Mouse (Mus musculus) MEL (cell line): ENCODE results near the gene Ckap5. TPM values are rescaled to one million over a fixed set of nuclear protein-coding genes. Genes with fewer than 3 reads are reported as not detected.
"Not testable (repeated sequence)": the region's sequence is repeated elsewhere in the genome, so short reads cannot be mapped to it uniquely, and the experiment has no call there.

Experiments
- DNase-seq: peaks from one replicate; pipeline ENCODE4 v3.0.0; 2011; ENCODE audit warnings: low read depth, low spot score
- H3K27ac ChIP-seq: 2 replicates; pipeline ENCODE4 v1.5.1; 2012; ENCODE audit warnings: low read depth, mild to moderate bottlenecking, control low read depth, low read length, moderate library complexity; ENCODE audit not compliant: control insufficient read depth
- H3K27me3 ChIP-seq, 2 experiments: fragments of 150-350 bp in 1 of 2; sonication (generic) in 1 of 2; 2 replicates each; pipeline ENCODE4 v1.6.1; 2012; ENCODE audit warnings: low read length in 2 of 2, mild to moderate bottlenecking in 2 of 2, improper control_type of control experiment in 1 of 2, moderate library complexity in 1 of 2; ENCODE audit not compliant: insufficient read depth in 2 of 2, control insufficient read depth in 1 of 2
- H3K36me3 ChIP-seq, 2 experiments: 2 replicates each; pipeline ENCODE4 v1.6.1; 2012 to 2014; ENCODE audit warnings: low read length in 2 of 2, improper control_type of control experiment in 1 of 2, inconsistent platforms in 1 of 2, mild to moderate bottlenecking in 1 of 2; ENCODE audit not compliant: insufficient read depth in 2 of 2, control insufficient read depth in 1 of 2
- H3K4me1 ChIP-seq, 2 experiments: fragments of 150-350 bp in 1 of 2; sonication (generic) in 1 of 2; 2 replicates each; pipeline ENCODE4 v1.6.1; 2012; ENCODE audit warnings: low read length in 2 of 2, improper control_type of control experiment in 1 of 2, mild to moderate bottlenecking in 1 of 2; ENCODE audit not compliant: insufficient read depth in 2 of 2, control insufficient read depth in 1 of 2
- H3K4me3 ChIP-seq, 2 experiments: fragments of 150-350 bp in 1 of 2; sonication (generic) in 1 of 2; 2 replicates each; pipeline ENCODE4 v1.5.1; 2012; ENCODE audit warnings: low read depth in 2 of 2, low read length in 2 of 2, mild to moderate bottlenecking in 2 of 2, moderate library complexity in 2 of 2, control low read depth in 1 of 2, improper control_type of control experiment in 1 of 2; ENCODE audit not compliant: control insufficient read depth in 1 of 2, insufficient read depth in 1 of 2
- H3K79me2 ChIP-seq: 2 replicates; pipeline ENCODE4 v1.6.1; 2012; ENCODE audit warnings: mild to moderate bottlenecking, low read length, moderate library complexity; ENCODE audit not compliant: control insufficient read depth, poor library complexity, insufficient read depth
- H3K9ac ChIP-seq: 2 replicates; pipeline ENCODE4 v1.6.1; 2012; ENCODE audit warnings: low read depth, mild to moderate bottlenecking, control low read depth, low read length, moderate library complexity; ENCODE audit not compliant: control insufficient read depth, poor library complexity, severe bottlenecking
- H3K9me3 ChIP-seq: fragments of 150-350 bp; sonication (generic); replicated peaks from 2 replicates; pipeline ENCODE4 v1.6.1; 2012; ENCODE audit warnings: mild to moderate bottlenecking, low read length, improper control_type of control experiment, moderate library complexity; ENCODE audit not compliant: insufficient read depth
- CTCF ChIP-seq, 3 experiments: IDR thresholded peaks in 2 of 3; conservative IDR thresholded peaks in 1 of 3; 2 replicates each; pipeline ENCODE4 v1.5.1; 2011 to 2012; ENCODE audit warnings: low read length in 3 of 3, low read depth in 2 of 3, mild to moderate bottlenecking in 2 of 3, improper control_type of control experiment in 1 of 3, inconsistent platforms in 1 of 3, mixed read lengths in 1 of 3, moderate library complexity in 1 of 3; ENCODE audit not compliant: control insufficient read depth in 1 of 3, insufficient read depth in 1 of 3, poor library complexity in 1 of 3, severe bottlenecking in 1 of 3
- ELF1 ChIP-seq: IDR thresholded peaks from 2 replicates; pipeline ENCODE4 v1.6.1; 2014; ENCODE audit warnings: low read depth, mild to moderate bottlenecking, inconsistent platforms, low read length, improper control_type of control experiment, moderate library complexity
- GATA1 ChIP-seq: IDR thresholded peaks from 2 replicates; pipeline ENCODE4 v1.6.1; 2011; ENCODE audit warnings: low read depth, low read length, improper control_type of control experiment
- JUND ChIP-seq: IDR thresholded peaks from 2 replicates; pipeline ENCODE4 v1.6.1; 2011; ENCODE audit warnings: low read depth, mild to moderate bottlenecking, improper control_type of control experiment, low read length
- KAT2A ChIP-seq: conservative IDR thresholded peaks from 2 replicates; pipeline ENCODE4 v1.6.1; 2012; ENCODE audit warnings: low read depth, low read length, improper control_type of control experiment, inconsistent platforms
- MAFK ChIP-seq: IDR thresholded peaks from 2 replicates; pipeline ENCODE4 v1.6.1; 2011; ENCODE audit warnings: low read depth, mild to moderate bottlenecking, low read length, improper control_type of control experiment, borderline replicate concordance
- MAX ChIP-seq: IDR thresholded peaks from 2 replicates; pipeline ENCODE4 v1.6.1; 2011; ENCODE audit warnings: low read length, improper control_type of control experiment
- MEF2A ChIP-seq: IDR thresholded peaks from 2 replicates; pipeline ENCODE4 v1.6.1; 2014; ENCODE audit warnings: low read depth, mild to moderate bottlenecking, inconsistent platforms, low read length, improper control_type of control experiment; ENCODE audit not compliant: poor library complexity, insufficient replicate concordance, severe bottlenecking; ENCODE audit errors: extremely low read depth
- MXI1 ChIP-seq: IDR thresholded peaks from 2 replicates; pipeline ENCODE4 v1.6.1; 2011; ENCODE audit warnings: mild to moderate bottlenecking, low read depth, low read length, improper control_type of control experiment
- POLR2AphosphoS2 ChIP-seq: IDR thresholded peaks from 2 replicates; pipeline ENCODE4 v1.6.1; 2011; ENCODE audit warnings: low read length, improper control_type of control experiment
- POLR2AphosphoS5 ChIP-seq: IDR thresholded peaks from 2 replicates; pipeline ENCODE4 v1.6.1; 2012; ENCODE audit warnings: low read depth, borderline replicate concordance, mild to moderate bottlenecking, inconsistent platforms, low read length, moderate library complexity, mixed read lengths
- RAD21 ChIP-seq: IDR thresholded peaks from 2 replicates; pipeline ENCODE4 v1.6.1; 2011; ENCODE audit warnings: mild to moderate bottlenecking, low read depth, low read length, improper control_type of control experiment
- SIN3A ChIP-seq: IDR thresholded peaks from 2 replicates; pipeline ENCODE4 v1.6.1; 2012; ENCODE audit warnings: low read length, improper control_type of control experiment, inconsistent platforms
- SMC3 ChIP-seq: IDR thresholded peaks from 2 replicates; pipeline ENCODE4 v1.6.1; 2011; ENCODE audit warnings: low read depth, low read length, improper control_type of control experiment
- TAL1 ChIP-seq: IDR thresholded peaks from 2 replicates; pipeline ENCODE4 v1.6.1; 2012; ENCODE audit warnings: mild to moderate bottlenecking, inconsistent platforms, low read length, moderate library complexity, mixed read lengths
- UBTF ChIP-seq: IDR thresholded peaks from 2 replicates; pipeline ENCODE4 v1.6.1; 2012; ENCODE audit warnings: low read depth, mild to moderate bottlenecking, inconsistent platforms, low read length, improper control_type of control experiment, moderate library complexity, borderline replicate concordance; ENCODE audit not compliant: insufficient read depth
- USF1 ChIP-seq: IDR thresholded peaks from 2 replicates; pipeline ENCODE4 v1.6.1; 2014; ENCODE audit warnings: low read depth, mild to moderate bottlenecking, inconsistent platforms, low read length, improper control_type of control experiment, moderate library complexity
- ZC3H11A ChIP-seq: IDR thresholded peaks from 2 replicates; pipeline ENCODE4 v1.6.1; 2012; ENCODE audit warnings: low read depth, mild to moderate bottlenecking, inconsistent platforms, low read length, improper control_type of control experiment
- polyA plus RNA-seq, 2 experiments: library from polyadenylated mRNA; stranded (reverse) in 1 of 2; unstranded in 1 of 2; fragments of >175 nt in 1 of 2; fragments of >200 nt in 1 of 2; gene quantifications; 2 replicates each; pipeline versions ENCODE4 v1.2.1 to v1.2.4; 2012; ENCODE audit warnings: low replicate concordance in 2 of 2, low read depth in 1 of 2; ENCODE audit not compliant: insufficient read length in 2 of 2, insufficient read depth in 1 of 2, missing spikeins in 1 of 2
- total RNA-seq: library from RNA; depleted of rRNA; stranded (reverse); fragments of 300-350 nt; gene quantifications from 2 replicates; pipeline ENCODE4 v1.2.3, GENCODE M21; 2012

The Ckap5 gene
- total and polyA plus RNA-seq, 3 experiments: 44.0 to 57.1 (median 45.3) TPM

DNA sequence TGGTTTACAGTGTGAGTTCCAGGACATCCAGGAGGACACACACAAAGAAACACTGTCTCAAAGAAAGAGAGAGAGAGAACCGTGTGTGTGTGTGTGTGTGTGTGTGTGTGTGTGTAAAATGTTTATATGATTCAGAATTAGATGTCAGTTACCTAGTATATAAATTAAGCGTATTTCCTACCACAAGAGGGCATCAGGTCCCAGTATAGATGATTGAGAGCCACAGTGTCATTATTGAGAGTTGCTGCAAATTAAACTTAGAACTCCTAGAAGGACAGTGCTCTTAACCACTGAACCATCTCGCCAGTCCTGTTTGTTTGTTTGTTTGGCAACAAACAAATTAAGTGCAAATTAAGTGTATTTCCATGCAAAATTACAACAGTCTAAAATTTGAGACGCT is 75.8 kb downstream of the Ckap5 start:
- peaks cover 0 to 32% of the 10 kb centered on the region in 2 experiments; a peak in 2 of 4 replicates for H3K36me3 ChIP-seq
- H3K4me1 ChIP-seq: no peaks in the 10 kb centered on the region
- no peaks in the 10 kb centered on the region for H3K9me3 ChIP-seq
- DNase-seq: peak; percentile 49
- TF ChIP-seq SMC3: peak; percentile 61
- TF ChIP-seq UBTF: no peak
- no peak for TF ChIP-seq MAX
- peak; percentile 31 for TF ChIP-seq ZC3H11A
- TF ChIP-seq RAD21: peak; percentile 48
- peak in 2 of 3 experiments; percentile 18 to 56; a peak in 3 of 6 replicates for TF ChIP-seq CTCF (IDR thresholded peaks at IDR 0.05 in 2 of 3, conservative IDR thresholded peaks at IDR 0.05 in 1 of 3; ENCODE audit: control insufficient read depth in 1 of 3, insufficient read depth in 1 of 3, low read depth in 2 of 3, low read length in 3 of 3, poor library complexity in 1 of 3, severe bottlenecking in 1 of 3)
- TF ChIP-seq, all 39 proteins: peak for 4
- no peak overlapping the region for H3K4me3 ChIP-seq
- H3K79me2 ChIP-seq: no peaks in the 10 kb centered on the region
- H3K27me3 ChIP-seq: no peaks in the 10 kb centered on the region
- H3K9ac ChIP-seq: no peak overlapping the region
- H3K27ac ChIP-seq: no peak overlapping the region

DNA sequence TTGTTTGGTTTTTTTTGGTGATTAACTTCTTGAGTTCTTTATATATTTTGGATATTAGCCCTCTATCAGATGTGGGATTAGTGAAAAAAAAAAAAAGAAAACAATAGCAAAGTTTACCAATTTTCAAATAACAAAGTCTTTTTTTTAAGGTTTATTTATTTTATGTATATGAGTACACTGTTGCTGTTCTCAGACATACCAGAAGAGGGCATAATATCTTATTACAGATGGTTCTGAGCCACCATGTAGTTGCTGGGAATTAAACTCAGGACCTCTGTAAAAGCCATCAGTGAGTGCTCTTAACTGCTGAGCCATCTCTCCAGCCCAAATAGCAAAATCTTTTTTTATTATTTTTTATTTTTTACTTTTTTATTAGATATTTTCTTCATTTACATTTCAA is 82.8 kb downstream of the Ckap5 start:
- H3K4me1 ChIP-seq: not testable (repeated sequence)

GRCm38 (mm10) chr2:91622356-91622755 is 95.8 kb downstream of the Ckap5 start:
- Histone ChIP-seq H3K4me3 (no peak overlapping the region), H3K36me3 (peaks cover 0 to 12% of the 10 kb centered on the region in 2 experiments; a peak in 2 of 4 replicates)

More for the DNA sequence above, 82.8 kb downstream of the Ckap5 start:
- H3K27ac ChIP-seq, H3K9me3 ChIP-seq, H3K27me3 ChIP-seq, H3K79me2 ChIP-seq, H3K4me3 ChIP-seq, H3K9ac ChIP-seq: not testable (repeated sequence)
- H3K36me3 ChIP-seq: peaks cover 0 to 34% of the 10 kb centered on the region in 2 experiments; a peak in 2 of 4 replicates
- DNase-seq: peak; percentile 34
- TF ChIP-seq SMC3 (peak; percentile 19; the same call in 1 of the 2 replicates), CTCF (IDR thresholded peaks at IDR 0.05 in 2 of 3, conservative IDR thresholded peaks at IDR 0.05 in 1 of 3; ENCODE audit: control insufficient read depth in 1 of 3, insufficient read depth in 1 of 3, low read depth in 2 of 3, low read length in 3 of 3, poor library complexity in 1 of 3, severe bottlenecking in 1 of 3) (peak in 1 of 3 experiments; percentile 26; a peak in 1 of 6 replicates)

GRCm38 (mm10) chr2:91623366-91623765 is 96.8 kb downstream of the Ckap5 start:
- H3K4me3 ChIP-seq, DNase-seq, H3K27ac ChIP-seq, H3K9ac ChIP-seq, H3K4me1 ChIP-seq, H3K27me3 ChIP-seq, H3K9me3 ChIP-seq, H3K79me2 ChIP-seq: not testable (repeated sequence)
- H3K36me3 ChIP-seq: peaks cover 0 to 11% of the 10 kb centered on the region in 2 experiments; a peak in 2 of 4 replicates

More at GRCm38 (mm10) chr2:91622356-91622755, 95.8 kb downstream of the Ckap5 start:
- no peak for DNase-seq
- H3K4me1 ChIP-seq: no peaks in the 10 kb centered on the region
- no peak for TF ChIP-seq MAFK
- TF ChIP-seq MEF2A: no peak
- no peak for TF ChIP-seq GATA1
- no peak for TF ChIP-seq SIN3A
- TF ChIP-seq KAT2A: no peak
- TF ChIP-seq JUND: no peak
- no peak for TF ChIP-seq POLR2AphosphoS2
- TF ChIP-seq CTCF (IDR thresholded peaks at IDR 0.05 in 2 of 3, conservative IDR thresholded peaks at IDR 0.05 in 1 of 3; ENCODE audit: control insufficient read depth in 1 of 3, insufficient read depth in 1 of 3, low read depth in 2 of 3, low read length in 3 of 3, poor library complexity in 1 of 3, severe bottlenecking in 1 of 3): no peak
- TF ChIP-seq USF1: no peak
- no peak for TF ChIP-seq MXI1
- TF ChIP-seq POLR2AphosphoS5: no peak
- TF ChIP-seq ELF1: no peak
- TF ChIP-seq TAL1: no peak
- no peak for TF ChIP-seq UBTF
- H3K9me3 ChIP-seq: no peaks in the 10 kb centered on the region
- no peak overlapping the region for H3K9ac ChIP-seq
- H3K27me3 ChIP-seq: no peaks in the 10 kb centered on the region
- no peak overlapping the region for H3K27ac ChIP-seq
- H3K79me2 ChIP-seq: no peaks in the 10 kb centered on the region
